Mouse (Mus musculus) urinary bladder, postnatal 25 days (tissue): ENCODE measurements around the gene Slc51b.

Experiments used
- DNase-seq: peaks from one replicate; pipeline ENCODE4 v3.0.0; 2022; ENCODE audit warnings: low spot score

Gene Slc51b

GRCm38 (mm10) chr9:65422760-65423501 is at the start of gene Slc51b:
Gene Slc51b (minus strand): TSS chr9:65422955.
- no peak for DNase-seq

- no peak for DNase-seq
These were observed 44.9 kb upstream of the Slc51b start for GRCm38 (mm10) chr9:65467686-65468085.

- no peak for DNase-seq
These were observed 42.5 kb upstream of the Slc51b start for GRCm38 (mm10) chr9:65465241-65465640.

GRCm38 (mm10) chr9:65464161-65464560 is 41.4 kb upstream of the Slc51b start:
- DNase-seq: peak; percentile 20

GRCm38 (mm10) chr9:65462544-65462943 is 39.8 kb upstream of the Slc51b start:
- no peak for DNase-seq

- DNase-seq: peak; percentile 97
These were observed 38.1 kb upstream of the Slc51b start, which contains the start of gene Spg21 for GRCm38 (mm10) chr9:65460732-65461442. Gene Spg21 (plus strand): TSS chr9:65460947.

GRCm38 (mm10) chr9:65460198-65460597 is 37.4 kb upstream of the Slc51b start:
- DNase-seq: no peak

GRCm38 (mm10) chr9:65458975-65459374 is 36.2 kb upstream of the Slc51b start:
- DNase-seq: no peak

- no peak for DNase-seq
These were observed 25.2 kb upstream of the Slc51b start for GRCm38 (mm10) chr9:65447951-65448350.

- no peak for DNase-seq
These were observed 21.9 kb upstream of the Slc51b start for GRCm38 (mm10) chr9:65444692-65445091.

- DNase-seq: peak; percentile 96
These were observed 13.0 kb upstream of the Slc51b start, which contains the start of gene Mtfmt for GRCm38 (mm10) chr9:65435671-65436301. Gene Mtfmt (plus strand): TSS chr9:65435782.

GRCm38 (mm10) chr9:65435211-65435610 is 12.5 kb upstream of the Slc51b start:
- DNase-seq: no peak

GRCm38 (mm10) chr9:65434140-65434539 is 11.4 kb upstream of the Slc51b start:
- DNase-seq: peak; percentile 31

- peak; percentile 74 for DNase-seq
These were observed 9.5 kb upstream of the Slc51b start for GRCm38 (mm10) chr9:65432236-65432635.

- DNase-seq: no peak
These were observed 8.2 kb upstream of the Slc51b start for GRCm38 (mm10) chr9:65430921-65431320.

GRCm38 (mm10) chr9:65430401-65430800 is 7.6 kb upstream of the Slc51b start:
- no peak for DNase-seq

GRCm38 (mm10) chr9:65428003-65428402 is 5.2 kb upstream of the Slc51b start:
- no peak for DNase-seq

GRCm38 (mm10) chr9:65427511-65427910 is 4.8 kb upstream of the Slc51b start:
- no peak for DNase-seq

GRCm38 (mm10) chr9:65424393-65424792 is 1.6 kb upstream of the Slc51b start:
- DNase-seq: no peak

- DNase-seq: no peak
These were observed 3.1 kb downstream of the Slc51b start for GRCm38 (mm10) chr9:65419633-65420032.

- no peak for DNase-seq
These were observed 5.0 kb downstream of the Slc51b start for GRCm38 (mm10) chr9:65417738-65418137.

GRCm38 (mm10) chr9:65411326-65411725 is 11.4 kb downstream of the Slc51b start:
- no peak for DNase-seq

- no peak for DNase-seq
These were observed 12.4 kb downstream of the Slc51b start for GRCm38 (mm10) chr9:65410378-65410777.
